Mouse (Mus musculus): ENCODE measurements around the gene Odf2l. TPM values are rescaled to one million over a fixed set of nuclear protein-coding genes. Genes with fewer than 3 reads are reported as not detected.

Gene Odf2l
- total RNA-seq, 4 experiments from 2014 or later, result 7.1 to 10.2 (median 7.8) TPM

Other genes with a start within 250 kb of the Odf2l start
- not detected for gene Clca4b, start 186.1 kb upstream of the Odf2l start, total RNA-seq (2022)
- under 1 TPM in 2 of 4 experiments, not detected in 2; 0.08 to 0.18 TPM for gene Clca4a, start 143.5 kb upstream of the Odf2l start, total RNA-seq (2022)
- not detected for gene Clca1, start 85.8 kb upstream of the Odf2l start, total RNA-seq (2022)
- gene Clca2, start 19.1 kb upstream of the Odf2l start, total RNA-seq (2022), result under 1 TPM in 2 of 4 experiments, not detected in 2; 0.10 to 0.16 TPM
- gene Col24a1, start 173.9 kb downstream of the Odf2l start, total RNA-seq (2022), result 1 to 10 TPM in 2 of 4 experiments, under 1 TPM in 2; 0.63 to 1.2 (median 0.87) TPM